Mouse (Mus musculus): ENCODE data around the gene Chst8. TPM values are rescaled to one million over a fixed set of nuclear protein-coding genes. Genes with fewer than 3 reads are reported as not detected.
A peak's percentile ranks its signal among the peaks of the same experiment; 100 is the strongest.

Gene Chst8
- polyA plus RNA-seq, 1 experiment from 2014 or later, result 18.3 TPM

GRCm38 (mm10) chr7:34632966-34633742 is 179.4 kb downstream of the Chst8 start:
- no peak for ATAC-seq (ENCODE audit: low FRiP score)

GRCm38 (mm10) chr7:34630211-34631085 is 182.1 kb downstream of the Chst8 start:
- ATAC-seq (ENCODE audit: low FRiP score), result peak; percentile 89
- under 1% methylated on average over 34 of the region's 34 CpGs for WGBS
- peak overlapping the region; percentile 78 for H3K27ac ChIP-seq
- H3K27me3 ChIP-seq, result no peaks in the 10 kb centered on the region
- H3K9me3 ChIP-seq, result no peaks in the 10 kb centered on the region
- peak overlapping the region; percentile 67 for H3K9ac ChIP-seq
- peaks cover 16% of the 10 kb centered on the region for H3K4me1 ChIP-seq (replicated peaks)
- no peaks in the 10 kb centered on the region for H3K36me3 ChIP-seq
- H3K4me2 ChIP-seq, result peak overlapping the region; percentile 57
- peak overlapping the region; percentile 31 for H3K4me3 ChIP-seq

More at GRCm38 (mm10) chr7:34632966-34633742, 179.4 kb downstream of the Chst8 start:
- Histone ChIP-seq H3K27me3 (no peaks in the 10 kb centered on the region), H3K9ac (no peak overlapping the region), H3K4me3 (no peak overlapping the region), H3K4me2 (no peak overlapping the region), H3K9me3 (no peaks in the 10 kb centered on the region), H3K36me3 (no peaks in the 10 kb centered on the region), H3K27ac (no peak overlapping the region), H3K4me1 (replicated peaks) (peaks cover 16% of the 10 kb centered on the region)
- WGBS, result 82% methylated on average over 10 of the region's 10 CpGs

DNA sequence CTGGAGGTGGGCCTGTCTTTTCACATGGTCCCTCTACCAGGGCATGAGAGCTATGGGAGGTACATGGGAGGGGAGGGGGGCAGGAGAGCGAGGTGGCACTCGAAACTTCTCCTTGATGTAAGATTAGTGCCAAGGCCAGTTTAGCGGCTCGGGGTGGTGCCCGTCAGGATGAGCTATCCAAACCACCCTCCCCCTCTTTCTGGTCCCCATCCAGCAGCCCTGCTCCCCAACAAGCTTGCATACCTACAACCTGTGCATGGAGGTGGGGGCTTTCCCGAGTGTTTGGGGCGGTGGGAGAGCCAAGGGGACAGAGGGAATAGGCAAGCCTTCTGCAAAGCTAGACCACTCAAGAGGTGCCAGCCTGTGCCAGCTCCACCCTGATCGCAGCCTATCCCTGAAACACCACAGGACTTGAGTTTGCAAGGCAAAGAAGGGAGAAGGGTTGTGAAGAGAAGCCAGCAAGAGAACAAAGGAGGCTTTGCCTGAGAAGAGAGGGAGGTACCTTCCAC is 182.8 kb downstream of the Chst8 start:
- 50% methylated on average over 8 of the region's 8 CpGs for WGBS
- ATAC-seq (ENCODE audit: low FRiP score), result peak; percentile 57
- H3K4me3 ChIP-seq, result peak overlapping the region; percentile 31

More for the DNA sequence above, 182.8 kb downstream of the Chst8 start:
- no peaks in the 10 kb centered on the region for H3K27me3 ChIP-seq
- no peaks in the 10 kb centered on the region for H3K9me3 ChIP-seq
- H3K36me3 ChIP-seq, result no peaks in the 10 kb centered on the region
- peaks cover 16% of the 10 kb centered on the region for H3K4me1 ChIP-seq (replicated peaks)
- peak overlapping the region; percentile 78 for H3K27ac ChIP-seq
- peak overlapping the region; percentile 57 for H3K4me2 ChIP-seq
- H3K9ac ChIP-seq, result peak overlapping the region; percentile 67; the same call in 1 of the 2 replicates

Other genes with a start within 250 kb of the Chst8 start
- 33.7 and 36.0 TPM in 2 replicates for gene Kctd15, start 156.0 kb downstream of the Chst8 start, polyA plus RNA-seq (2015; fragmentation: Nextera tagmentation; extraction: Ambion mirVana)
- 52.4 and 54.6 TPM in 2 replicates for gene Pepd, start 99.7 kb upstream of the Chst8 start, polyA plus RNA-seq (2015; fragmentation: Nextera tagmentation; extraction: Ambion mirVana)
- 38.6 and 41.4 TPM in 2 replicates for gene Cebpg, start 243.9 kb upstream of the Chst8 start, polyA plus RNA-seq (2015; fragmentation: Nextera tagmentation; extraction: Ambion mirVana)